Mouse (Mus musculus) lung, postnatal 0 days (tissue): ENCODE measurements around the gene Itga3. TPM values are rescaled to one million over a fixed set of nuclear protein-coding genes. Genes with fewer than 3 reads are reported as not detected.

ENCODE experiments used
- ATAC-seq: fragments of 200-750 bp; cut with Nextera tagmentation; 2 replicates; pipeline ENCODE4 v1.8.0; 2017; ENCODE audit warnings: moderate library complexity
- DNase-seq: peaks from one replicate; pipeline ENCODE4 v3.0.0-alpha.2; 2016; ENCODE audit warnings: low spot score
- H3K27ac ChIP-seq: fragments of 300-500 bp; sonication (generic); 2 replicates; pipeline ENCODE4 v1.5.1; 2014; ENCODE audit warnings: antibody characterized with exemption, mild to moderate bottlenecking, low read length, mixed read lengths
- H3K27me3 ChIP-seq: fragments of 300-500 bp; sonication (generic); replicated peaks from 2 replicates; pipeline ENCODE4 v1.6.1; 2014; ENCODE audit warnings: low read length, mixed read lengths; ENCODE audit not compliant: insufficient read depth
- H3K36me3 ChIP-seq: fragments of 300-500 bp; sonication (generic); 2 replicates; pipeline ENCODE4 v1.6.1; 2014; ENCODE audit warnings: low read length, mixed read lengths; ENCODE audit not compliant: insufficient read depth
- H3K4me1 ChIP-seq: fragments of 300-500 bp; sonication (generic); 2 replicates; pipeline ENCODE4 v1.6.1; 2014; ENCODE audit warnings: antibody characterized with exemption, low read depth, low read length, mixed read lengths; ENCODE audit not compliant: insufficient read depth
- H3K4me2 ChIP-seq: fragments of 300-500 bp; sonication (generic); replicated peaks from 2 replicates; pipeline ENCODE4 v1.6.1; 2014; ENCODE audit warnings: low read depth, mild to moderate bottlenecking, low read length, moderate library complexity, mixed read lengths
- H3K4me3 ChIP-seq: fragments of 300-500 bp; sonication (generic); 2 replicates; pipeline ENCODE4 v1.5.1; 2014; ENCODE audit warnings: low read depth, low read length
- H3K9ac ChIP-seq: fragments of 300-500 bp; sonication (generic); replicated peaks from 2 replicates; pipeline ENCODE4 v1.6.1; 2014; ENCODE audit warnings: low read depth, mild to moderate bottlenecking
- H3K9me3 ChIP-seq: fragments of 300-500 bp; sonication (generic); 2 replicates; pipeline ENCODE4 v1.6.1; 2016; ENCODE audit warnings: low read length, mixed read lengths
- CTCF ChIP-seq: IDR thresholded peaks from 2 replicates; pipeline ENCODE4 v1.5.1; 2016; ENCODE audit warnings: antibody characterized with exemption, mild to moderate bottlenecking
- EP300 ChIP-seq: IDR thresholded peaks from 2 replicates; pipeline ENCODE4 v1.6.1; 2016; ENCODE audit warnings: antibody characterized with exemption, mild to moderate bottlenecking, control low read depth
- WGBS: fragments of 180-500 bp; shearing (Covaris S2); extraction: QIAGEN DNeasy Blood & Tissue Kit; methylation state at CpG from one replicate; pipeline ENCODE4 v1.1.7; 2014; 5-methylcytosine and 5-hydroxymethylcytosine counted together
- polyA plus RNA-seq: library from polyadenylated mRNA; unstranded; fragments of >200 nt; fragmentation: Nextera tagmentation; extraction: Ambion mirVana; gene quantifications from 2 replicates; pipeline ENCODE4 v1.2.1, GENCODE M21; 2015

Itga3 gene
- polyA plus RNA-seq, 1 experiment from 2014 or later, result 44.3 TPM

DNA sequence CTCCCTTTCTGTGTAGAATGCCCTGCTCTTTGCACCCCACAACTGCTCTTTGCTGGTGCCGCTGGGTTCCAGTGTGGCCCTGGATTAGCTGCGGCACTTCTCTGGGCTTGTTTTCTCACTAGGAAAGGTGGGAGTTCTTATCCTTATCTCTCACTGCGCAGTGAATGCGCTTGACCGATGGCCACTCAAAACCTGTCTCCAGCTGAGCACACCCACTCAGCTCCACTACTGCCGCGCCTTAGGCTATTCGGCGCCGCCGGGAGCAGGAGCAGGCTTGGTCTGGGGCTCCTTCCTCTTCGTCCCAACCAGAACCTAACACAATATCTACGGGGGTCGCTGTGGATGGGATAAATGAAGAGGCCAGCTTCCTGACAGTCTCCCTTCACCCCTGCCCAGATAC, 43.0 kb downstream of the Itga3 start:
- H3K27me3 ChIP-seq, result no peaks in the 10 kb centered on the region
- DNase-seq (peak; percentile 53), ATAC-seq (peak; percentile 76)
- no peak overlapping the region for H3K27ac ChIP-seq
- TF ChIP-seq EP300, result no peak
- no peak for TF ChIP-seq CTCF
- no peak overlapping the region for H3K4me3 ChIP-seq
- H3K4me1 ChIP-seq, result no peaks in the 10 kb centered on the region
- no peaks in the 10 kb centered on the region for H3K9me3 ChIP-seq
- H3K4me2 ChIP-seq, result no peak overlapping the region
- no peak overlapping the region for H3K9ac ChIP-seq
- WGBS, result 35% methylated on average over 14 of the region's 14 CpGs
- H3K36me3 ChIP-seq, result peaks cover 6% of the 10 kb centered on the region; the same call in 1 of the 2 replicates

DNA sequence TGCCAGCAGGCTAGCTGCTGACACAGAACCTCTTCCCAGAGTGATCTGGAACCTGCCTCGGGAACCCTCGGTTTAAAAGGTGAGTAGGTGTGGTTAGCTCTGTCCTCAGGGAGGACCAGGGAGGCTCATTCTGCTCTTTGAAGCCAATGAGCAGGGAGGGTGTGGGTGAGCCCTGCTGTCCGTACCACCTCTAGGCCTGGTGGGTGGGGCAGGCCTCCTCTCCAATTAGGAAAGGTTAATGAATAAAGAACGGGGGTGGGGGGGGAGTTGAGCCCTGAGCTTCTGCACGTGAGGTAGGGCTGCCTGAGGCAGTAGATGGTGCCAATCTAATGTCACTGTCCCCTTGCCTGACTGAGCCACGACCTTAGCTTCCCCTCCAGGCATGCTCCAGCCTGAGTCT, 43.7 kb downstream of the Itga3 start:
- no peaks in the 10 kb centered on the region for H3K9me3 ChIP-seq
- ATAC-seq, result no peak
- no peak overlapping the region for H3K4me3 ChIP-seq
- no peaks in the 10 kb centered on the region for H3K27me3 ChIP-seq
- WGBS, result 44% methylated on average over 6 of the region's 6 CpGs
- no peak for TF ChIP-seq EP300
- TF ChIP-seq CTCF, result no peak
- H3K36me3 ChIP-seq, result peaks cover 4% of the 10 kb centered on the region; the same call in 1 of the 2 replicates
- H3K4me2 ChIP-seq, result no peak overlapping the region
- H3K9ac ChIP-seq, result no peak overlapping the region
- no peak for DNase-seq
- no peaks in the 10 kb centered on the region for H3K4me1 ChIP-seq
- H3K27ac ChIP-seq, result no peak overlapping the region

DNA sequence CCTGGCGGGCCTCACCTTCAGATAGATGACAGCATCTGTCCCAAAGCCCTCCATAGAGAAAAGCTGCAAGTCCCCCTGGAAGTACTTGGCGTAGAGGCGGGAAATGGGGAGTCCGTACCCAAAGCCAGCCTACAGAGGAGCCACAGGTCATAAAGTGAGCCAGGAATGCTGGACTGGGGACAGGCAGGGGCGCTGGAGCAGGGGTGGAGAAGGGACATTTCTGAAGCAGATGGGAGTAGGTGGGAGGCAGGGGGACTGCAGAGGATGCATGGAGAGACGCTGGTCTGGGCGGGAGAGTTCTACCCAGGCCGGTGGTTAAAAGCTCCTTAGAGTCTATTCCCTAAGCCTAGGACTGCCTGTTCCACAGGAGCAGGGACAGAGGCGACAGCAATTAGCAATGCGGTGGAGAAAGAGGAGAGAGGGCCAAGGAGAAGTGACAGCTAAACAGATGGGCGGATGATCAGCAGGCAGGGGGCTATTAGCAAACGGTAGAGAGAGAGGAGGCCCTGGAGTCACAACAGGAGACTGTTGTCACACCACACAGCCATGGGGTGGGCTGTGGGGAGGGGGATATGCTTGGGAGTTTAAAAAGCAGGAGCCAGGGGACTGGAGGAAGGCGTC, 48.6 kb downstream of the Itga3 start:
- Histone ChIP-seq H3K27ac (no peak overlapping the region), H3K4me3 (no peak overlapping the region), H3K9me3 (no peaks in the 10 kb centered on the region), H3K4me2 (no peak overlapping the region), H3K9ac (no peak overlapping the region), H3K4me1 (no peaks in the 10 kb centered on the region), H3K36me3 (peaks cover 4% of the 10 kb centered on the region), H3K27me3 (no peaks in the 10 kb centered on the region)
- 43% methylated on average over 13 of the region's 13 CpGs for WGBS
- no peak for ATAC-seq
- DNase-seq, result no peak
- TF ChIP-seq CTCF, result no peak
- no peak for TF ChIP-seq EP300

DNA sequence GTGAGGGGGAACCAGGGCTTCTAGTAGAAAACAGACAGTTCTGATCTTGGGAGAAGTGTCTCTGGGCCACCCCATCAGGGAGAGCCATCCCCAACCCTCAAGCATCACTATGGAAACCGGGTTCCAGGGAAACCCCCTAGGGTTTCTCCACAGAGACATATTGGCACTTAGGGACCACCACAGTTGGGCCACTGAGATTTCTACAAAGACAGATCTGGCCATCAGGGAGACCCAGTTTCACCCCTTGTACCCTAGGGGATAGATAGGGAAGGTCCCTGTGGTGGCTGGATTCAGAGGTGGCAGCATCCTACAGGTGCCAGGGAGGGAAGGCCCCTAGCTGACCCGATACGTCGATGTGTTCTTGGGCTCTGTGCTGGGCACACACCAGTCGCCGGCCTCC, 49.8 kb downstream of the Itga3 start:
- Histone ChIP-seq H3K9ac (no peak overlapping the region), H3K4me1 (no peaks in the 10 kb centered on the region), H3K9me3 (no peaks in the 10 kb centered on the region), H3K4me3 (no peak overlapping the region), H3K27ac (no peak overlapping the region), H3K4me2 (no peak overlapping the region), H3K36me3 (peaks cover 2% of the 10 kb centered on the region), H3K27me3 (no peaks in the 10 kb centered on the region)
- no peak for DNase-seq
- no peak for TF ChIP-seq CTCF
- no peak for TF ChIP-seq EP300
- ATAC-seq, result no peak
- 82% methylated on average over 6 of the region's 6 CpGs for WGBS

DNA sequence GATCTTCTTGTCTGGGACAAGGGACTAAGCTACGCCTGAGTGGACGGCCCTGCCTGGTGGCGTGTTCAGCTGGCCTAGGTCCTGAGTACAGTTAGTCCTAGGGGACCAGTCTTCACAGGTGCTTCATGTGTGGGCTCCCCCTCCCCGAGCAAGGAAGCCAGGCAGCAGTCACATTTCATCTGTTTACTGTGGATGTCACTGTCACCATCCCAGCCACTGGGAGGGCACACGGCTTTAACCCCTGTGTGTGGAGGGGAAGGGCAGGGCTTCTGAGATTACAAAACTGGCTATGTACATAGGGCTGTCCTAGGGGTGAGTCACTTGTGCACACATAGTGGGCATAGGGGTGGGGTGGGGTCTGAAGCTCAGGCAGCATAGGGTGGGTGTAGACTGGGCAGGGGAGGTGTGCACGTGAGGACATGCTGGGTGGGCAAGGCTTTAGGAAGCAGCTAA, 50.5 kb downstream of the Itga3 start:
- H3K36me3 ChIP-seq, result no peaks in the 10 kb centered on the region; the same call in none of the 2 replicates
- DNase-seq (no peak), ATAC-seq (peak; percentile 45)
- no peak overlapping the region for H3K4me2 ChIP-seq
- no peak overlapping the region for H3K9ac ChIP-seq
- H3K4me1 ChIP-seq, result no peaks in the 10 kb centered on the region
- 0 out of 2 replicates have a peak overlapping the region, but pooled peaks have one; percentile 27 for H3K27ac ChIP-seq
- no peak overlapping the region for H3K4me3 ChIP-seq
- TF ChIP-seq CTCF (no peak), EP300 (no peak)
- WGBS, result 41% methylated on average over 6 of the region's 6 CpGs
- H3K9me3 ChIP-seq, result no peaks in the 10 kb centered on the region
- no peaks in the 10 kb centered on the region for H3K27me3 ChIP-seq

DNA sequence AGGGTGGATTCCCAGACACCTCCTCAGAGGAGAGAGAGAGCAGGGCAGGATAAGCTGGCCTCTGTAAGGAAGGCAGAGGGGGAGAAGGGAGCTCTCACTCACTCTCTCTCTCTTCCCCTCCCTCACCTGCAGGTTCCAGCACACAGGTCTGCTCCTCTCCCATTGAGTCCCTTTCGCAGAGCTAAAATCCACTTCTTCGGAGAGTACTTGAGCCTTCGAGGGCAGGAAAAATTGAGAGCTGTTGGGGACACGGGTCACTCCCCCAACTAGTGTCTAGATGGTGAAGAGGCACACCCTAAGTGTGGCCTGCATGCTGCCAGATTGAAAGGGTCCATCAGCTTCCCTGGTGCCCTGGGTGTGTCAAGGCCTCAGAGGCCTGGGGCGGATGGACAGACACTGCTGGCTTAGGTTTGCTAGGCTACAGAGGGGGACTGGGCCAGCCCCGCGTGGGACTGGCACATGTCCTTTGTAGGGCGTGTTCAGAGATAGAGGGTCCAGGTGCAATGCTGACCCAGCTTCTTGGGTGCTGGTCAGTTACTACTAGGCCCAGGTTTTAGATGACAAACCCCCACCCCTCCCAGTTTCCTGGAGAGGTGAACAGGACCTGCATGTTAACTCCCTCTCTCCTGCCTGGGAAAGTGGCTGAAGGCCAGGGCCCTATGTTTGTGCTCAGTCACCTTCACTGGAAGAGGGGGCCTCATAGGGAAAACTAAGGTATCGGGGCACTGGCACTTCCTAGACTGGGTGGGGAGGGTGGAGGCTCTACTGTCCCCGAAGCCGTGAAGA, 51.2 kb downstream of the Itga3 start:
- no peaks in the 10 kb centered on the region for H3K9me3 ChIP-seq
- TF ChIP-seq CTCF (no peak), EP300 (no peak)
- no peaks in the 10 kb centered on the region; the same call in none of the 2 replicates for H3K36me3 ChIP-seq
- H3K27ac ChIP-seq, result 0 out of 2 replicates have a peak overlapping the region, but pooled peaks have one; percentile 27
- no peaks in the 10 kb centered on the region for H3K27me3 ChIP-seq
- H3K9ac ChIP-seq, result no peak overlapping the region
- DNase-seq (peak; percentile 74), ATAC-seq (peak; percentile 57)
- H3K4me3 ChIP-seq, result no peak overlapping the region
- H3K4me1 ChIP-seq, result no peaks in the 10 kb centered on the region
- 67% methylated on average over 11 of the region's 11 CpGs for WGBS
- no peak overlapping the region for H3K4me2 ChIP-seq
